ENCODE assay signal across 1 mouse cellular context in the genomic region with DNA sequence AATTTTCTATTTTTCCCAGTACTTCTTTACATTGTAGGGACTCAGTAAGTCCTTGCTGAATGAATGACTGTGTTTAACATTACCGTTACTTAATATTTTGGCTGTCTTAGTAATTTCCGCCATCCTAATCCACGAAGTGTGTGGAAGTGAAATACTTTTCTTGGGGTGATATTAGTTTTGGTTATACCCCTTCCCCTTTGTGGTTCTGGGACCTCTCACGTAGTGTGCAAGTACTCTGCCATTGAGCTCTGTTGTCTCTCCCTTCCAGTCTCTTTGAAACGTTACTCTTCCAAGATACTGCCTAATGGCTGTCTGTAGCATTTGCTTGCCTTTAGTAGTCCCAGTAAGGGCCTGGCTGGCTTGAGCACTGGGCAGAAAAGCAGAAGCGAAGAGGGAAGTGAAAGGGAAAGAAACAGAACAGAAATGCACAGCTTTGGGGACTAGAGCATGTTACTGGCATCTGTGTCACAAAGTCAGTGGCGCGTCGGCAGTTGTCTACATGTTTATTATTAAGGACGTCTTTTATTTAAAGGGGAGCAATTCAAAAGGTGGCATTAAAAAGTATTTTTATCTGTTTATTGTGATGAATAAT.
TF ChIP-seq lines count a peak whose summit lies in the region.

No protein-coding gene starts in this region.

TF ChIP-seq in CH12.LX, 34 proteins besides CTCF, POLR2A, EP300 and RAD21 (continued from another document):
- no peak; the same call in 1 of the 2 replicates for TF ChIP-seq MAFK (IDR thresholded peaks at IDR 0.05; ENCODE audit: insufficient replicate concordance, low read length)
- peak; percentile 90 for TF ChIP-seq CHD1 (IDR thresholded peaks at IDR 0.05; ENCODE audit: low read depth, low read length)
- peak; percentile 64 for TF ChIP-seq ETS1 (conservative IDR thresholded peaks at IDR 0.05; ENCODE audit: low read depth, low read length)
- peak; percentile 19; the same call in 1 of the 2 replicates for TF ChIP-seq NELFE (IDR thresholded peaks at IDR 0.05; ENCODE audit: low read depth, low read length)
- TF ChIP-seq ZC3H11A (IDR thresholded peaks at IDR 0.05; ENCODE audit: low read depth, low read length), result no peak
- TF ChIP-seq MEF2A (IDR thresholded peaks at IDR 0.05; ENCODE audit: borderline replicate concordance, low read depth, low read length), result peak; percentile 79; the same call in 1 of the 2 replicates
